Mouse (Mus musculus): ENCODE data around the gene Myo1f. TPM values are rescaled to one million over a fixed set of nuclear protein-coding genes. Genes with fewer than 3 reads are reported as not detected.
A peak's percentile ranks its signal among the peaks of the same experiment; 100 is the strongest.

Gene Myo1f
- polyA plus RNA-seq (2021): not detected

DNA sequence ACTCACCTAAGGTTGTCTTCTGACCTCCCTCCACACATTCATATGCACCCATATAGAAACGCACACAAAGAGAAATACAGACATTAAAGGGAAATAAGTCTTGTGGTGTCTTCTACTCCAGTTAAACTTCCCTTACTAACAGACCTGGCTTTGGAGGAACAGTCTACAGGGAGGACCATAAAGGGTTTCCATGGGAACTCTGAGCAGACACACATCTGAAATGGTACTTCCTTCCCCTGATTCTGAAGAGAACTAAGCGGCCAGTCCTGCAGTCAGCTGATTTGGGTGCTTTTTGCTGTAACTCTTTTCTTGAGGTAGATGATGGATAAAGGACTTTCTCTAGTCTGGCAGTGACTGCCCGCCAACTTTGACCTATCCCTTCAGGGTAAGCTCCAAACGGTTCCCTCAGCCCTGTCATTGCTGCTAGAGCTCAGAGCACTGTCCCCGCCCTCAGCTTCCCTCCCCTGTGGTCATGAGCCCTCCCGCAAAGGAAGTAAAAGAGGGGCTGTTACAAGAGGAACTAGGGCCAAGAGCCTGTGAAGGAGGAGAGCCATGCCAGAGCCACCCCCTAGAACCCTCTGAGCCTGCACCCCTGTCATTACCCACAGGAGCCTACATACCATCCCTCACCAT lies at the start of gene Myo1f:
Myo1f (plus strand) TSS at position 485 of the 633 bp plus-strand sequence.
- no peak for TF ChIP-seq CTCF (IDR thresholded peaks at IDR 0.05)
- no peak for DNase-seq (ENCODE audit: low read depth, low spot score)
- in situ Hi-C loops (cut with MboI; ENCODE audit: low pct_unique_long_range_greater_than_20kb): no loop called here
- ChIA-PET POLR2A (no interaction called here), CTCF (interaction anchor here (1.2 kb wide), 1 partner anchor 16 kb away, joined by 3 read pairs; no protein-coding TSS in a partner anchor)
- no peak for ATAC-seq
- peaks cover 7% of the 10 kb centered on the region for H3K27me3 ChIP-seq

DNA sequence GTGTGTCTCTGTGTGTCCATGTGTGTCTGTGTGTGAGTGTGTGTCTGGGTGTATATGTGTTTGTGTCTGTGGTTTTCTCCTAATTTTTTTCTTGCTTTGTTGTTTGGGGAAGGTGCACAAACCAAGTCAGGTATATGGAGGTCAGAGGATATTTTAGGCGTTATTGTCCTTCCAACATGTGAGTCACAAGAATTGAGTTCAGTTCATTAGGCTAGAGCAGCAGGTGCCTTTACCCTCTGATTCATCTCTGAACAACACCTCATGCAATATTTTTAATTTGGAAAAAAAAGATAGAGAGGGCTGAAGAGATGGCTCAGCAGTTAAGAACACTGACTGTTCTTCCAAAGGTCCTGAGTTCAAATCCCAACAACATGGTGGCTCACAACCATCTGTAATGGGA lies 47.1 kb upstream of the Myo1f start:
- no peak for TF ChIP-seq CTCF (IDR thresholded peaks at IDR 0.05)

DNA sequence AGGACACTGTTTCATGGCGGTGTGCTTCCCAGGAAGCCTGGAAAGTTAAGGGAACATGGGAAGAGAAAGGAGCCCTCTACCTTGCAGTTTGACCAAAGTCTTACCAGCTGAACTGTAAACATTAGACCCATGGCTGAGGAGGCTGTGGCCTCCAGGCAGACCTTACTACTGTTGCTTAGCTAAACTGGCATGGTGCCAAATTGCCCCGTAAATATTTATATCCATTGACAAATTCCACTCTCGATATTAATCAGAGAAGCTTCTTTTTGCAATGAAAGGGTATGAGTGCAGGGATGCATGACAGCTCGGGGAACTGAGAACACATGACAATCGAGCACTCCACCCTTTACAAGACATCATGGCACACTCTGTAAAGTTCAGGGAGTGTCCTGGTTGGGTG lies 45.3 kb upstream of the Myo1f start:
- no peak for ATAC-seq
- peaks cover 19% of the 10 kb centered on the region for H3K27me3 ChIP-seq
- no peak for TF ChIP-seq CTCF (IDR thresholded peaks at IDR 0.05)
- ChIA-PET POLR2A (no interaction called here), CTCF (interaction anchor here (1.0 kb wide), 1 partner anchor 17 kb away, joined by 3 read pairs; no protein-coding TSS in a partner anchor)
- DNase-seq (ENCODE audit: low read depth, low spot score): no peak
- in situ Hi-C loops (cut with MboI; ENCODE audit: low pct_unique_long_range_greater_than_20kb): no loop called here

More for the DNA sequence above, 47.1 kb upstream of the Myo1f start:
- DNase-seq (ENCODE audit: low read depth, low spot score) (no peak), ATAC-seq (no peak)
- in situ Hi-C loops (cut with MboI; ENCODE audit: low pct_unique_long_range_greater_than_20kb): no loop called here
- ChIA-PET CTCF (no interaction called here), POLR2A (no interaction called here)
- H3K27me3 ChIP-seq: peaks cover 9% of the 10 kb centered on the region

DNA sequence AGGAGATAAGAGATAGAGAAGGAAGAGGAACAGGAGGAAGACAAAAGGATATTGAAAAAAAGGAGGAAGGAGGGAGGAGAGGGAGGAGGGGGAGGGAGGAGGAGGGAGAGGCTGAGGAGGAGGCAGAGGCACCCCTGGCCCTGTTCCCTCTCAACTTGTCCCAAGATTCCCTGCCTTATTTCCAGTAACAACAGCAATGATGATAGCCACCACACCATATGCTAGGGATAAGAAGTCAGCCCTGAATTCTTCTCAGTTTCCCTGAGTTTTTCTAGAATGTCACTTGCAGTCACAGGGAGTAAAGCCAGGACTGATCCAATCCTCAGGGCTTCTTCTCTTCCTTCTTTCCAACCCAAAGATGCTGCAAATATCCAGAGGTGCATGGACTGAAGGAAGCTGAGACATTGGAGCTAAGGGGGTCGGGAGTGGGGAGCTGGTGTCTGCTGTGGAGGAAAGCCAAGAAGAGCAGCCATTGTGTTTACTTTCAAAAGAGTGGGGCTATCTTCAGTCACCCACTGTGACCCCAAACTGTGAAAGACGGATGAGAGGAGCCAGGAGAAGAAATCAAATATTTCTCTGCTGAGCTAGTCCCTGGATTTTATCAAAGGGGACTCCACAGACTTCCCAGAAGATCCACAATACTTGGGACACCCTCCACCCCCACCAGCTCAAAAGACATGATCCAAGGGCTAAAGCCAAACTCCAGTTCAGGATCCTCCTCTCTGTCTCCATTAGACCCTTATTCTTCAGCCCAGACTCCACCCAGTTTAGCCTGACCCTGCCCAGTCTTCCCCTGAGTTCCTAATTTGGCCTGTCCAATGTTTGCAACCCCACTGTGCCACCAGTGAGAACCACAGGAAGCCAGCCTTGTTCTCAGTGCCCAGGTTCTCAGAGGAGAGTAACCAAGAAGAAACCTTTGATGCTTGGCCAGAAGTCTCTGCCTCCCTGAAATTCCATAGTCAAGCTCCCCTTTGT lies 42.8 kb upstream of the Myo1f start:
- ChIA-PET POLR2A (no interaction called here), CTCF (no interaction called here)
- peaks cover 23% of the 10 kb centered on the region for H3K27me3 ChIP-seq
- TF ChIP-seq CTCF (IDR thresholded peaks at IDR 0.05): no peak
- DNase-seq (ENCODE audit: low read depth, low spot score) (no peak), ATAC-seq (no peak)
- in situ Hi-C loops (cut with MboI; ENCODE audit: low pct_unique_long_range_greater_than_20kb): no loop called here

DNA sequence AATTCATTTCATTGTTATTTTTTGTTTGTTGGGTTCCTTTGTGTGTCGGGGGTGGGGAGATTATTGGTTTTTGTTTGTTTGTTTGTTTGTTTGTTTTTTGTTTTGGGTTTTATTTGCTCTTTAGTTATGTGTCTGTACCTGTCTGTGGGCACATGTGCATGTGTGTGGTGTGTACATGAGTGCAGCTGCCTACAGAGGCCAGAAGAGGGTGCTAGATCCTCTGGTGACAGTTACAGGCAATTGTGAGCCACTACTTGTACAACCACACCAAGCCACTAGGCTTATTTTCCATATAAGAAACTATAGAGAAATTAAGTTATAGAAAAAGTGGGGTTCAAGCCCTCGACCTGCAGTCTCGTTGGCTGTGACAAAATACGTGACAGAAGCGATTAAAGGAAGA lies 41.6 kb upstream of the Myo1f start:
- ChIA-PET POLR2A (no interaction called here), CTCF (no interaction called here)
- H3K27me3 ChIP-seq: peaks cover 24% of the 10 kb centered on the region
- no peak for DNase-seq (ENCODE audit: low read depth, low spot score)
- peak; percentile 60 for TF ChIP-seq CTCF (IDR thresholded peaks at IDR 0.05)
- in situ Hi-C loops (cut with MboI; ENCODE audit: low pct_unique_long_range_greater_than_20kb): no loop called here
- no peak for ATAC-seq

DNA sequence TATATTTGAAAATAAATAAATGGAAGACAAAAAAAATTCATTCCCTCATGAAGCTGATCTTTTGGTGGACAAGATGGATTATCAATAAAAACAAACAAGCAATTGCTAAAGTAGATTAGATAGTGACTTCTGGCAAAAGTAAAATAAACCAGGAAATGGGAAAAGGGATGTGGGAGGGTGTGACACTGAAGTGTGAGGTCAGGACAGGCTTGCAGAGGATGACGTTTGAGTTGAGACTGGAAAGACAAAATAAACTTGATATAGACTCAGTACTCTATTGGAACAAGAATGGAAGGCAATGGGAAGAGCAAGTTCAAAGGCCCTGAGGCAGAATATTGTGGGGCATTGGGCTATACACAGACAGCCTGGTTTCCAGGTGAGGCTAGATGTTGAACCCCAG lies 35.1 kb upstream of the Myo1f start:
- ATAC-seq (no peak), DNase-seq (ENCODE audit: low read depth, low spot score) (no peak)
- in situ Hi-C loops (cut with MboI; ENCODE audit: low pct_unique_long_range_greater_than_20kb): loop anchor here (10.0 kb wide), 1 partner anchor 284 kb away; no protein-coding TSS in a partner anchor
- TF ChIP-seq CTCF (IDR thresholded peaks at IDR 0.05): no peak
- H3K27me3 ChIP-seq: peaks cover 8% of the 10 kb centered on the region
- CTCF ChIA-PET: no interaction called here
- POLR2A ChIA-PET: no interaction called here

DNA sequence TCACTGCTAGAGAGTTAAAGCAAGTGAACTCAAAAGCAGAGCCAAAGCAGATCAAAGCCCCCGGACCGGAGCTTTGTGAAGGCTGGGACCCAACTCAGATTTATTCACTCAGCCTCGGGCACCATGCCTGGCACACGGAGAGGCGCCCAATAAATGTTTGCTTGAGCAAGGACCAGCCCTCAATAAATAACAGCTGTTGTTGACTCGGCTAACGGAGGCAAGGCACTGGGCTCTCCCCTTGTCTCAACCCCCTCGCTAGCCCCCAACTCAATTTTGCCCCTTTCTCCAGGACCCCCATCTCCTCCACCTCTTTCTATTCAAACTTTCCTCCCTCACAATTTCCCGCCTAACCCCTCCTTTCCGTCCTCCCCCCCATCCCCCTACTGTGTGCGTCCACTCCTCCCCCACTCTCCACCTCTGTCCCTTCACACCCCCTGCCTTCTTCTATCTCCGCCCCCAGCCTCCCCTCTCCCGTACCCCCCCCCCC lies 32.0 kb upstream of the Myo1f start:
- H3K27me3 ChIP-seq: no peaks in the 10 kb centered on the region
- no peak for DNase-seq (ENCODE audit: low read depth, low spot score)
- TF ChIP-seq CTCF (IDR thresholded peaks at IDR 0.05): no peak
- in situ Hi-C loops (cut with MboI; ENCODE audit: low pct_unique_long_range_greater_than_20kb): loop anchor here (10.0 kb wide), 1 partner anchor 281 kb away; no protein-coding TSS in a partner anchor
- ChIA-PET CTCF (no interaction called here), POLR2A (no interaction called here)
- ATAC-seq: no peak

DNA sequence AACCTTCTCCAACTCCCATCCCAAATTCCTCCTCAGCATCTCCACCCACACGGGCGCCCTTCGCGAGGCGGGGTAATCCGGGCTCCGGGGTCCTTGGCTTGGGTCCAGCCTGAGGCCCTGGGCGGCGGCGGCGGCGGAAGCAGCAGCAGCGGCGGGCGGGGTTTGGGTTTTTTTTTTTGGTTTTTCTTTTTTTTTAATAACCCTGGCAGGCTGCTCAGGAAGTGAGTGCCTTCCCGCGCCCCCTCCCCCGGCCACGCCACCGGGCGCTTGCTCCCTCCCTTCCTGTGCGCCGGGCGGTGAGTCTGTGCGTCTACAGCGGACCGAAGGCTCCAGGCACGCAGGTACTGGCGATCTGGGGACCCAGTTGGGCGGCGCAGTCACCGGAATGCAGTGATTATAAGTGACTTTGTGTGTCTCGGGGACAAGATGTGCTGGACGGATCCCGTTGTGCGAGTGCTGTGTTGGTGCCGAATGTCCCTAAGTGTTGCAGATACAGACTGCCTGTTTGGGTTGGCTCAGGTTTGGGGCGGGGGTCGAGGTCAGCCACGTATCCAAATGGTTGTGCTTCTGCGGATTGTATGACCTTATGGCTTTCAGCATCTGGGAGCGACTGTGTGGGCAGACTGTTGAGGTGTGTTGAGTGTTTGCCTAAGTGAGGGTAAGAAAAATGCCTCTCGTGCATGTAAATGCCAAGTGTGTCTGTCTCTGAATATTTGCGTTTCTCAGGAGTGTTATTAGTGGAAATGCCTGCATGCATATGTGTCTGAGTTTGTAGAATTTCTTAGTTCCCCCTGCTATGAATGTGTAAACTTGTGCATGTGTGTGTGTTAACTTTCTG lies 31.4 kb upstream of the Myo1f start, which contains the start of gene Adamts10:
Adamts10 (plus strand) TSS at position 287 of the 838 bp plus-strand sequence.
- POLR2A ChIA-PET: no interaction called here
- in situ Hi-C loops (cut with MboI; ENCODE audit: low pct_unique_long_range_greater_than_20kb): loop anchor here (10.0 kb wide), 1 partner anchor 281 kb away; no protein-coding TSS in a partner anchor
- DNase-seq (ENCODE audit: low read depth, low spot score): no peak
- ATAC-seq: peak; percentile 46
- H3K27me3 ChIP-seq: no peaks in the 10 kb centered on the region
- CTCF ChIA-PET: no interaction called here
- TF ChIP-seq CTCF (IDR thresholded peaks at IDR 0.05): no peak

DNA sequence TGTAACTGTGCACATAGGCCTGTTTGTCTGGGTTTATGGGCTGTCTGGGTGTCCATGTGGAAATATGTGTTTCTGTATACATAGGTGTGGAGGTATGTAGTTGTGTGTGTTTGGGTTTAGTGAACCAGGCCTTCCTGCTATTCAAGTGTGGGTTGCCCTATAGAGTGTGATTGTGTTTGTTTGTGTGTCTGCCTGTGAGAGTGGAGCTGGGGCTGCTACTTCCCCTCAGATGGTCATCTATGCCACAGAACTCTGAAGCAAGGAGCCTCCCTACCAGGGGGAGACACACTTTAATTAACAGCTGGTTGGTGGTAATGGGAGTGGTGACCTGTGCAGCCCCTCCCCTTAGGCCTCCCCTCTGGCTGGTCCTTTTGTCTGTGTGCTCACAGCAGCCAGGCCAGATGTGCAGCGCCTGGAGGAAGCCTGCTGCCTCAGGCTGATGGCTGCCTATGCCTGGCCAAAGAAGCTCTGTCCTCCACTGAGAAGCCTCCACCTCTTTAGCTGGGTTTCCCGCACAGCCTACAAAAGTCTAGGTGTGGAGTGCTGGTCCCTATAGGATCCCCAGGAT lies 30.6 kb upstream of the Myo1f start:
- DNase-seq (ENCODE audit: low read depth, low spot score) (no peak), ATAC-seq (no peak)
- ChIA-PET CTCF (no interaction called here), POLR2A (interaction anchor here (0.6 kb wide), 1 partner anchor 105 kb away, joined by 4 read pairs; no protein-coding TSS in a partner anchor)
- H3K27me3 ChIP-seq: no peaks in the 10 kb centered on the region
- TF ChIP-seq CTCF (IDR thresholded peaks at IDR 0.05): no peak
- in situ Hi-C loops (cut with MboI; ENCODE audit: low pct_unique_long_range_greater_than_20kb): loop anchor here (10.0 kb wide), 1 partner anchor 280 kb away; no protein-coding TSS in a partner anchor

DNA sequence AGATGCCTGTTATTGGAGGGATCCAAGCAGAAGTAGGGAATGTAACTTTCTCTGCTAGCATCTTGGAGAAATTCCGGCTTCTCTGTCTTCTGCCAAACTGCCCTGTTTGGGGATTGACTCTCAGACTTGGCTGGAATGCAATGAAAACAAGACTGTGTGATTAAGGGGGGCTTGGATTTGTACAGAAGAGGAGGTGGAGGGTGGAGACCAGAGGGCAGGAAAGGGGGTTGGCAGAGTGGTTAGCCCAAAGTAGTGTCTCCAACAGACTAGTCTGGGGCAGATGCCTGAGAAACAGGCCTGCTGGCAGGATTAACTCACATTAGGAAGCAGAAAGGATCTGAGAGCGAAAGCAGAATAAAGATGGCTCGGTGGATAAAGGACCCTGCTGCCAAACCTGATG lies 29.0 kb upstream of the Myo1f start:
- ChIA-PET POLR2A (interaction anchor here (0.5 kb wide), 1 partner anchor 25 kb away, joined by 4 read pairs; no protein-coding TSS in a partner anchor), CTCF (no interaction called here)
- DNase-seq (ENCODE audit: low read depth, low spot score): no peak
- in situ Hi-C loops (cut with MboI; ENCODE audit: low pct_unique_long_range_greater_than_20kb): loop anchor here (10.0 kb wide), 1 partner anchor 278 kb away; no protein-coding TSS in a partner anchor
- ATAC-seq: no peak
- no peaks in the 10 kb centered on the region for H3K27me3 ChIP-seq
- no peak for TF ChIP-seq CTCF (IDR thresholded peaks at IDR 0.05)
